Mouse (Mus musculus) liver, adult (tissue): ENCODE results near the gene Tnnc2.

Experiments
- GATA4 ChIP-seq: IDR thresholded peaks from 2 replicates; pipeline ENCODE4 v1.6.1; 2014; ENCODE audit warnings: mild to moderate bottlenecking, low read length; ENCODE audit not compliant: insufficient replicate concordance

Gene Tnnc2

GRCm38 (mm10) chr2:164779481-164780086, at the start of gene Tnnc2:
Gene Tnnc2, minus strand, starts transcription at chr2:164779967.
- no peak for TF ChIP-seq GATA4

GRCm38 (mm10) chr2:164829090-164829489, 49.3 kb upstream of the Tnnc2 start:
- TF ChIP-seq GATA4 = no peak

GRCm38 (mm10) chr2:164828437-164828836, 48.7 kb upstream of the Tnnc2 start, which contains the start of gene Spata25:
Gene Spata25, minus strand, starts transcription at chr2:164828537.
- TF ChIP-seq GATA4 = no peak

- no peak for TF ChIP-seq GATA4
These were observed 47.5 kb upstream of the Tnnc2 start for GRCm38 (mm10) chr2:164827146-164827850.

- no peak for TF ChIP-seq GATA4
These were observed 45.8 kb upstream of the Tnnc2 start for GRCm38 (mm10) chr2:164825521-164825920.

- no peak for TF ChIP-seq GATA4
These were observed 44.2 kb upstream of the Tnnc2 start for GRCm38 (mm10) chr2:164823969-164824368.

GRCm38 (mm10) chr2:164823181-164823585, 43.4 kb upstream of the Tnnc2 start:
- TF ChIP-seq GATA4 = 0 out of 2 replicates have a peak, but pooled peaks have one; percentile 1

GRCm38 (mm10) chr2:164822636-164823165, 42.9 kb upstream of the Tnnc2 start, which contains the start of gene Zswim1:
Gene Zswim1, plus strand, starts transcription at chr2:164822686.
- TF ChIP-seq GATA4 = 0 out of 2 replicates have a peak, but pooled peaks have one; percentile 5

- TF ChIP-seq GATA4 = no peak
These were observed 41.3 kb upstream of the Tnnc2 start for GRCm38 (mm10) chr2:164821060-164821459.

- TF ChIP-seq GATA4 = no peak
These were observed 37.9 kb upstream of the Tnnc2 start for GRCm38 (mm10) chr2:164817703-164818102.

- TF ChIP-seq GATA4 = no peak
These were observed 37.4 kb upstream of the Tnnc2 start for GRCm38 (mm10) chr2:164817206-164817605.

GRCm38 (mm10) chr2:164815821-164816220, 36.1 kb upstream of the Tnnc2 start:
- no peak for TF ChIP-seq GATA4

GRCm38 (mm10) chr2:164815348-164815747, 35.6 kb upstream of the Tnnc2 start:
- TF ChIP-seq GATA4 = no peak

- no peak for TF ChIP-seq GATA4
These were observed 33.8 kb upstream of the Tnnc2 start for GRCm38 (mm10) chr2:164813557-164813956.

GRCm38 (mm10) chr2:164806614-164807013, 26.8 kb upstream of the Tnnc2 start:
- no peak for TF ChIP-seq GATA4

- no peak for TF ChIP-seq GATA4
These were observed 25.6 kb upstream of the Tnnc2 start for GRCm38 (mm10) chr2:164805332-164805718.

GRCm38 (mm10) chr2:164804533-164805331, 25.0 kb upstream of the Tnnc2 start, which contains the start of the genes Acot8 and Zswim3:
Gene Acot8, minus strand, starts transcription at chr2:164804882.
Gene Zswim3, plus strand, starts transcription at chr2:164805098.
- no peak for TF ChIP-seq GATA4
